Mouse (Mus musculus) neural tube, embryonic 11.5 days (tissue): ENCODE results near the gene Olfr1157. TPM values are rescaled to one million over a fixed set of nuclear protein-coding genes. Genes with fewer than 3 reads are reported as not detected.

ENCODE experiments used
- ATAC-seq: fragments of 200-750 bp; cut with Nextera tagmentation; 2 replicates; pipeline ENCODE4 v1.8.0; 2017; ENCODE audit warnings: moderate number of reproducible peaks, mild to moderate bottlenecking, moderate TSS enrichment, moderate library complexity; ENCODE audit not compliant: insufficient read depth, low FRiP score, low TSS enrichment
- DNase-seq: peaks from one replicate; pipeline ENCODE4 v3.0.0-alpha.2; 2015; ENCODE audit warnings: low spot score
- H3K27ac ChIP-seq: fragments of 300-500 bp; sonication (generic); 2 replicates; pipeline ENCODE4 v1.5.1; 2014; ENCODE audit warnings: low read depth, mild to moderate bottlenecking, low read length
- H3K27me3 ChIP-seq: fragments of 300-500 bp; sonication (generic); 2 replicates; pipeline ENCODE4 v1.6.1; 2014; ENCODE audit warnings: mild to moderate bottlenecking, low read length, mixed read lengths; ENCODE audit not compliant: control insufficient read depth, insufficient read depth
- H3K36me3 ChIP-seq: fragments of 300-500 bp; sonication (generic); 2 replicates; pipeline ENCODE4 v1.6.1; 2014; ENCODE audit warnings: mild to moderate bottlenecking, low read length, moderate library complexity, mixed read lengths; ENCODE audit not compliant: control insufficient read depth, insufficient read depth
- H3K4me1 ChIP-seq: fragments of 300-500 bp; sonication (generic); 2 replicates; pipeline ENCODE4 v1.6.1; 2014; ENCODE audit warnings: low read length, mixed read lengths; ENCODE audit not compliant: control insufficient read depth, insufficient read depth
- H3K4me2 ChIP-seq: fragments of 300-500 bp; sonication (generic); 2 replicates; pipeline ENCODE4 v1.6.1; 2014; ENCODE audit warnings: low read depth, mild to moderate bottlenecking, moderate library complexity
- H3K4me3 ChIP-seq: fragments of 300-500 bp; sonication (generic); 2 replicates; pipeline ENCODE4 v1.5.1; 2014; ENCODE audit warnings: low read depth, low read length
- H3K9ac ChIP-seq: fragments of 300-500 bp; sonication (generic); 2 replicates; pipeline ENCODE4 v1.6.1; 2014; ENCODE audit warnings: mild to moderate bottlenecking, low read length
- H3K9me3 ChIP-seq: fragments of 300-500 bp; sonication (generic); 2 replicates; pipeline ENCODE4 v1.6.1; 2016; ENCODE audit warnings: low read length; ENCODE audit not compliant: control insufficient read depth
- WGBS: fragments of 180-500 bp; shearing (Covaris S2); extraction: QIAGEN DNeasy Blood & Tissue Kit; methylation state at CpG from one replicate; pipeline ENCODE4 v1.1.7; 2014; 5-methylcytosine and 5-hydroxymethylcytosine counted together
- polyA plus RNA-seq: library from polyadenylated mRNA; unstranded; fragments of >200 nt; fragmentation: Nextera tagmentation; extraction: Ambion mirVana; gene quantifications from 2 replicates; pipeline ENCODE4 v1.2.1, GENCODE M21; 2014

Gene Olfr1157
- not detected in 2 replicates for polyA plus RNA-seq

GRCm38 (mm10) chr2:87968199-87968598 is at the start of gene Olfr1157:
Gene Olfr1157 (minus strand): TSS chr2:87968299.
- H3K4me1 ChIP-seq = no peaks in the 10 kb centered on the region
- no peaks in the 10 kb centered on the region for H3K9me3 ChIP-seq
- no peak within 1 kb of the TSS for H3K27ac ChIP-seq
- H3K9ac ChIP-seq = no peak within 1 kb of the TSS
- ATAC-seq (no peak), DNase-seq (no peak)
- H3K27me3 ChIP-seq = no peaks in the 10 kb centered on the region
- no peak within 1 kb of the TSS for H3K4me3 ChIP-seq
- no peaks in the 10 kb centered on the region for H3K36me3 ChIP-seq
- 96% methylated on average over 4 of the region's 4 CpGs for WGBS
- H3K4me2 ChIP-seq = no peak within 1 kb of the TSS

GRCm38 (mm10) chr2:88007515-88008318 is 39.6 kb upstream of the Olfr1157 start, which contains the start of gene Olfr1160:
Gene Olfr1160 (minus strand): TSS chr2:88008268.
- Histone ChIP-seq H3K27ac (no peak within 1 kb of the TSS), H3K4me3 (no peak within 1 kb of the TSS), H3K36me3 (no peaks in the 10 kb centered on the region), H3K9me3 (no peaks in the 10 kb centered on the region), H3K4me2 (no peak within 1 kb of the TSS), H3K9ac (no peak within 1 kb of the TSS), H3K4me1 (no peaks in the 10 kb centered on the region), H3K27me3 (no peaks in the 10 kb centered on the region)
- ATAC-seq = no peak
- DNase-seq = no peak

GRCm38 (mm10) chr2:87989813-87990212 is 21.7 kb upstream of the Olfr1157 start, which contains the start of gene Olfr1158:
Gene Olfr1158 (plus strand): TSS chr2:87990113.
- Histone ChIP-seq H3K4me1 (no peaks in the 10 kb centered on the region), H3K4me3 (no peak within 1 kb of the TSS), H3K9me3 (no peaks in the 10 kb centered on the region), H3K27me3 (no peaks in the 10 kb centered on the region), H3K27ac (no peak within 1 kb of the TSS), H3K9ac (no peak within 1 kb of the TSS), H3K36me3 (no peaks in the 10 kb centered on the region), H3K4me2 (no peak within 1 kb of the TSS)
- ATAC-seq (no peak), DNase-seq (no peak)

GRCm38 (mm10) chr2:87974563-87974962 is 6.5 kb upstream of the Olfr1157 start, which contains the start of gene Olfr74:
Gene Olfr74 (minus strand): TSS chr2:87974663.
- Histone ChIP-seq H3K9ac (no peak within 1 kb of the TSS), H3K4me1 (no peaks in the 10 kb centered on the region), H3K4me2 (no peak within 1 kb of the TSS), H3K27ac (no peak within 1 kb of the TSS), H3K27me3 (no peaks in the 10 kb centered on the region), H3K9me3 (no peaks in the 10 kb centered on the region), H3K36me3 (no peaks in the 10 kb centered on the region), H3K4me3 (no peak within 1 kb of the TSS)
- 79% methylated on average over 3 of the region's 3 CpGs for WGBS
- ATAC-seq (no peak), DNase-seq (no peak)

GRCm38 (mm10) chr2:87953000-87953399 is 15.1 kb downstream of the Olfr1157 start, which contains the start of gene Olfr1156:
Gene Olfr1156 (minus strand): TSS chr2:87953100.
- ATAC-seq = no peak
- Histone ChIP-seq H3K4me2 (no peak within 1 kb of the TSS), H3K9me3 (no peaks in the 10 kb centered on the region), H3K9ac (no peak within 1 kb of the TSS), H3K27ac (no peak within 1 kb of the TSS), H3K36me3 (no peaks in the 10 kb centered on the region), H3K4me1 (no peaks in the 10 kb centered on the region), H3K27me3 (no peaks in the 10 kb centered on the region), H3K4me3 (no peak within 1 kb of the TSS)
- DNase-seq = no peak

- Histone ChIP-seq H3K27me3 (no peaks in the 10 kb centered on the region), H3K36me3 (no peaks in the 10 kb centered on the region), H3K4me1 (no peaks in the 10 kb centered on the region), H3K4me2 (no peak within 1 kb of the TSS), H3K4me3 (no peak within 1 kb of the TSS), H3K9me3 (no peaks in the 10 kb centered on the region), H3K27ac (no peak within 1 kb of the TSS), H3K9ac (no peak within 1 kb of the TSS)
- ATAC-seq = no peak
- DNase-seq = no peak
- WGBS = 100% methylated on average over 1 of the region's 1 CpGs
Measured at GRCm38 (mm10) chr2:87945037-87945436, 23.1 kb downstream of the Olfr1157 start, which contains the start of gene Olfr1155. Gene Olfr1155 (minus strand): TSS chr2:87945137.

Other genes with a start within 250 kb of the Olfr1157 start
- gene Olfr1138, start 228.3 kb downstream of the Olfr1157 start, polyA plus RNA-seq = not detected in 2 replicates
- gene Olfr1140, start 224.5 kb downstream of the Olfr1157 start, polyA plus RNA-seq = not detected in 2 replicates
- gene Olfr1141, start 214.3 kb downstream of the Olfr1157 start, polyA plus RNA-seq = not detected in 2 replicates
- not detected in 2 replicates for gene Olfr152, start 188.8 kb downstream of the Olfr1157 start, polyA plus RNA-seq
- not detected in 2 replicates for gene Olfr1143, start 167.7 kb downstream of the Olfr1157 start, polyA plus RNA-seq
- gene Olfr1145, start 158.5 kb downstream of the Olfr1157 start, polyA plus RNA-seq = not detected in 2 replicates
- gene Olfr1148, start 137.8 kb downstream of the Olfr1157 start, polyA plus RNA-seq = not detected in 2 replicates
- gene Olfr1150-ps1, start 124.3 kb downstream of the Olfr1157 start, polyA plus RNA-seq = not detected in 2 replicates
- not detected in 2 replicates for gene Olfr1151, start 112.4 kb downstream of the Olfr1157 start, polyA plus RNA-seq
- not detected in 2 replicates for gene Olfr1152, start 101.8 kb downstream of the Olfr1157 start, polyA plus RNA-seq
- not detected in 2 replicates for gene Olfr1153, start 73.3 kb downstream of the Olfr1157 start, polyA plus RNA-seq
- not detected in 2 replicates for gene Olfr1154, start 63.1 kb downstream of the Olfr1157 start, polyA plus RNA-seq
- not detected in 2 replicates for gene Olfr1155, start 23.2 kb downstream of the Olfr1157 start, polyA plus RNA-seq
- gene Olfr1156, start 15.2 kb downstream of the Olfr1157 start, polyA plus RNA-seq = not detected in 2 replicates
- not detected in 2 replicates for gene Olfr74, start 6.4 kb upstream of the Olfr1157 start, polyA plus RNA-seq
- not detected in 2 replicates for gene Olfr1158, start 21.8 kb upstream of the Olfr1157 start, polyA plus RNA-seq
- not detected in 2 replicates for gene Olfr1160, start 40.0 kb upstream of the Olfr1157 start, polyA plus RNA-seq
- not detected in 2 replicates for gene Olfr1161, start 54.5 kb upstream of the Olfr1157 start, polyA plus RNA-seq
- gene Olfr73, start 69.4 kb upstream of the Olfr1157 start, polyA plus RNA-seq = not detected in 2 replicates
- not detected in 2 replicates for gene Olfr1162, start 82.8 kb upstream of the Olfr1157 start, polyA plus RNA-seq
- gene Olfr1163, start 103.5 kb upstream of the Olfr1157 start, polyA plus RNA-seq = not detected in 2 replicates
- gene Olfr1164, start 125.7 kb upstream of the Olfr1157 start, polyA plus RNA-seq = not detected in 2 replicates
- not detected in 2 replicates for gene Olfr1166, start 160.0 kb upstream of the Olfr1157 start, polyA plus RNA-seq
- not detected in 2 replicates for gene Olfr1167, start 186.9 kb upstream of the Olfr1157 start, polyA plus RNA-seq
- not detected in 2 replicates for gene Olfr1168, start 213.6 kb upstream of the Olfr1157 start, polyA plus RNA-seq